Mouse (Mus musculus) heart, adult 8-10 months (tissue): ENCODE measurements around the gene Prps1. TPM values are rescaled to one million over a fixed set of nuclear protein-coding genes. Genes with fewer than 3 reads are reported as not detected.
"Not testable (repeated sequence)": the region's sequence is repeated elsewhere in the genome, so short reads cannot be mapped to it uniquely, and the experiment has no call there.

Experiments used
- DNase-seq: peaks from one replicate; pipeline ENCODE4 v3.0.0; 2022; ENCODE audit warnings: low spot score
- total RNA-seq, 4 experiments: library from RNA; stranded (reverse); gene quantifications; 2 replicates each; pipeline ENCODE4 v1.2.4; 2022

Prps1 gene
- total RNA-seq, 4 experiments from 2014 or later = 24.4 to 32.6 (median 30.2) TPM

- no peak for DNase-seq
Measured at GRCm38 (mm10) chrX:140501401-140502301, 45.2 kb downstream of the Prps1 start.

GRCm38 (mm10) chrX:140503905-140504304 is 47.5 kb downstream of the Prps1 start:
- DNase-seq = peak; percentile 71

DNA sequence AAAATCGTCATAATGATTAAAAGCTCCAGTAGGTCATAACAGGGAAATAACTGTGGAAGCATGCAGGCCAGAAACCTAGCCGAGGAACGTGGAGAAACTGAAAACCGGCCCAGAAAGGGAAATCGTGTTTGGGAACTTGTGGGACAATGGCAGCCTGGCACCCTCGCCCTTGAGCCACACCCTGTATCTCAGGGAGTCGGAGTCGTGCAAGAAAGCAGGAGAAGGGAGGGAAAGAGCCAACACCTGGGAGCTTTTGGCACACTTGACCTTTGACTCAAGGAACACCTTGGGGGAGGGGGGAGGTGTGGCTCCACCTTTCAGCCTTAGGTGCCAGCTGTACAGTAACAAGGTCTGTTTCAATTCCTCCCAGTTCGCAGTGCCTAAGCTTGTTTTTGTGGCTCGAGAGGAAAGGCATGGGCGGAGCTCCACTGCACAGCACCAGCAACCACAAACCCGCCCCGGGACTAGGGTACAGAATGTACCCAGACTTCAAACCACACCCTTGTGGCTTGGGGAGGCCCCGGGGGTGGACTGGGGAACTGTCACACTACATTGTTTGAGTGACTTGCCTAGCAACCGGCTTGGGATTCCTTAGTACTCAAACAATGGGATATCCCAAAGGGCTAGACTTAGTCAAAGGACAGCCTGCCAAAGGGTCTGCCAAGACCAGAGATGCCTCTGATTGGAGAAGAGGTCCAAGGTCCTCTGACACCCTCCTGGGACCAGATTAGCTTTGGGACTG is 49.3 kb downstream of the Prps1 start:
- DNase-seq = peak; percentile 90

DNA sequence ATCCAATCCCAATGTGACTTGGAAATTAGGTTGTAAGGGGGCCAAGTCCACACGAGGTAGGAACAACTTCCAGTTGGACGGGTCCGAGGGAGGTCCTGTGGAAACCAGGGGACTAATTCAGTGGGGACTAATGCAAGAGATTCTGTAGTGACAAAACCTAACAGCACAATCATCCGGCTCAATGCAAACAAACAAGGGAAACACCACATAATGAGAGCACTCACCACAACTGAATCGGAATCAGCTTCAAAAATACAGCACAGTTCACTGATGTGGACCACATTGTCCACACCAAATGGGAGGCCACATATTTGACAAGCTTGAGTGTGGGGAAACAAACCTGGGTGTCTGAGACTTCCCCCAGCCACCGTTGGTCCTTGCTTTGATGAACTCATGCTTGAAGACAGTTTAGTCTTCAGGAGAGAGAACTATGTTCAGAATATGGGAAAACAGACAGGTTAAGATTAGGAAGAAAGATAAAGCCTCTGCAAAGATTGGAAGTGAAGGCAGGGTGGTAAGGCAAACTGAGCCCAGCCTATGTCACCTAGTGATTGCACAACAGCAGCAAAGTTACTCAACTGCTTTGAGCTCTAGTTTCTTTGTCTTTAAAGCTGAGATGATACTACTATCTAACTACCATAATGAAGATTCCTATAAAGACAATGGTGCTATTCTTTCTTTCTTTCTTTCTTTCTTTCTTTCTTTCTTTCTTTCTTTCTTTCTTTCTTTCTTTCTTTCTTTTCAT is 50.2 kb downstream of the Prps1 start:
- no peak for DNase-seq

GRCm38 (mm10) chrX:140507377-140507776 is 51.0 kb downstream of the Prps1 start:
- DNase-seq = no peak

DNA sequence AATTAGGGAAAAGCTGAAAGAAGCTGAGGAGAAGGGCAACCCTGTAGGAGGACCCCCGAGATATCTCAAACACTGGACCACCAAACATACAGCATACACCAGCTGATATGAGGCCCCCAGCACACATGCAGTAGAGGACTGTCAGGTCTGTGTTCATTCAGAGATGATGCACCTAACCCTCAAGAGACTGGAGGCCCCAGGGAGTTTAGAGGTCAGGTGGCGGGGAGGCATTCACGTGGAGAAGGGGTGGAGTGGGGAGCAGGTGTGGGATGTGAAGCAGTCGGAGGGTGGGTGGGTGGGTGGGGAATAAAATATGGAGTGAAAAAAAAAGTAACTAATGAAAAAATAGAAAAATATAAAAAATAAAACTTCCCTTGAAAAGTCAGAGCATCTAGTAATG is 52.4 kb downstream of the Prps1 start:
- DNase-seq = not testable (repeated sequence)

DNA sequence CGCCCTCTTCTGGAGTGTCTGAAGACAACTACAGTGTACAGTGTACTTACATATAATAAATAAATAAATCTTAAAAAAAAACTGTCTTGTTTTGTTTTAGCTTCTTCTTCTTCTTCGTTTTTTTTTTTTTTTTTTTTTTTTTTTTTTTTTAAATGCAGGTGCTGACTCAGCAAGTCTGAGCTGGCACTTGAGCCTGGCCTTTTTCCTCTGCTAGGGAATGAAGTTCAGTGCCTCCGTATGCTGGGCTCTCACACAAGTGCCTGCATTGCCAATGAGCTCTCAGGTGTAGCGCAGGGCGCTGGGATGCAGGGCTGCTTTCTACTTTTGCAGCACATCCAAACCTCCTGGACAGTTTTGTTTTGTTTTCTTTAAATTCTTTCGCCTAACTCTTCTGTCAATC is 53.4 kb downstream of the Prps1 start:
- DNase-seq = no peak

DNA sequence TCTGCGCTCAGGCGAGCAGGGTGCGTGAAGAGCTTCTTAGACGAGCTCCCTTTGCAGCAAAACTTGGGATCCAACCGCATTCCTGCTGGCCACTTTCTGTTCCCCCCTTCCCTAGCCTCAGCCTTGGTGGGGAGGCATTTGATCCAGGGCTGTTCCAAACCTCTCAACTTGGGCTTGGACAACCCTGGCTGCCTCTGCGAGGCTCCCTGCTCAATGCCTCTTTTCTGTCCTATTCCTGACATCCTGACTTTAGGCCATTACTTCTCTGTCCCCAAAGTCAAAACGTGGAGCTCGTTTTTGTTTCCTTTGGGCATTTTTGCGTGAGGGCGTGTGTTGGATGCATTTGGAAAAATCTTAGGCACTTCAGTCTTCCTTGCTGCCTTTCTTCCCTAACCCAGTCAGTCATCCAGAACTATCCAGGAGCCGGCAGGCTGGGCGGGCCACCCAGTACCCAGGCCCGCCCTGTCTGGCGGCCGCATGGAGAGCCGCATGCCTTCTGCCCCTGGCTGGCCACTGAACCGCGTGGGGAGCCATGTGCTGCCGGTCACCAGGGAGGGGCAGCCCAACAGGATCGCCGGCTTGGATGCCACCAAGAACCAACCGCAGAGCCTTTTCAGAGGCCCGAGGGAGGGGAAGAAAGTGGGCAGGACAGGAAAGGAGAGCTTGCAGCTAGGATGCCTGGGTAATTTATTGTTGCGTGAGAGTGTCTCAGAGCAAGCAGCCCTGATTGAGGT is 54.5 kb downstream of the Prps1 start:
- DNase-seq = peak; percentile 73

DNA sequence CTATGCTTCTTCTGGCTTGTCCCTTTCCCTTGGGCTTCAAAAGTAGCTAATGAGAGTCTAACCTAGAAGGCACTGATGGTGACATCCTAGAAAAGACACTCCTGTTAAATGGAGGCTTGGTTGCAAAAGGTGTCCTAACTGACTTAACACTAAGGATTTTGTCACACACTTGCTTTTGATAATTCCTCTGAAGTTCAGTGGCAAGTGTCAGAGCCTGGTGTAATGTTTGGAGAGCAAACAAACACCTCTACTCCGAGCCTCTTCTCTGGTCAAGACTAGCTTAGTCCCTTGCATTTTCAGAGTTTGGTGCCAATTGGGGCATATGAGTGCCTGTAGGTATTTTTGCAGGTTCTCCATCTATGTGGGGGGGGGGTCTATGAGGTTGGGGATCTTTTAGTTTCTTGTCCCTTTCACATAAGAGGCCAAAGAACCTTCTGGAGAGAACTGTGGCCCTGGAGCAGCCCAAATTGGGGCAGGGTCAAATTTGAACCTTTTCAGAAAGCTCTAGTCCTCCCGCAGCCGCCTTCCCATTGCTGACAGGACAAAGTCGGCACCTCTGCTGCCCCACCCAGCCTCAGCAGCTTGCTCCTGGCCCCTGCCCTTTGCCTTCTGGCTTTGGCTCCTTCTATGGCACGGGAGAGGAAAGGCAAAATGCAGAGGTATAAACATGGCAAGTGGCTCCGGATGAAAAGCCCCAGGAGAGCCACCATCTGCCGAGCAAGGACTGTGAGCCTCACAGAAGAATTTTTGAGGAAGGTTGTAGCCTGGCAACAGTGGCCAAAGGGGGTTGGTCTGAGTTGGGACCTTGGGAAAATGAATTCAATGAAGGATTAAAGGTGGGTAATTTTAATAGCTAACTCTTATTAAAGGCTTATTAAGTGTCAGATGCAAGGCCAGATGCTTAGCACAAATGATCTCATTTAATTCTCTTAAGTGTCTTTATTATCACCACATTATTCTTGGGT is 55.6 kb downstream of the Prps1 start:
- no peak for DNase-seq

DNA sequence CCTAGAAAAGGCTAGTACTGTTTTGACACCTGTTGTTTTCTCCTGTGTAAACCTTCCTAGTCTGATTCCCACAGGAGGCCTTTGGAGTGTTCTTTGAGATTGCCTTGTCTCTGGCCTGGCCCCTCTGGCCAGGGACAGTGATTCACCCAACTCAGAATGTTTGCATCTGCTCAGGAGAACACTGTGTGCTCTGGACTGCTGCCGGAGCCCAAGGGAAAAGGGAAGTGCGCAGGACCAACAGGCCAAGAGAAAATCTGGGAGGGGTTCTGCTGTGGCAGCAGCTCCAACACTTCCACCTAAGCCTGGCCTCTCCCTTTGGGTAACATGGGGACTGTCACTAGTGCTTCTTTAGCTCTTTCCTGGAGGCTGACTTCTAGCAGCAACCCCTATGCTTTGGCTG is 57.0 kb downstream of the Prps1 start:
- DNase-seq = peak; percentile 77

GRCm38 (mm10) chrX:140518351-140518750 is 61.9 kb downstream of the Prps1 start:
- DNase-seq = no peak

DNA sequence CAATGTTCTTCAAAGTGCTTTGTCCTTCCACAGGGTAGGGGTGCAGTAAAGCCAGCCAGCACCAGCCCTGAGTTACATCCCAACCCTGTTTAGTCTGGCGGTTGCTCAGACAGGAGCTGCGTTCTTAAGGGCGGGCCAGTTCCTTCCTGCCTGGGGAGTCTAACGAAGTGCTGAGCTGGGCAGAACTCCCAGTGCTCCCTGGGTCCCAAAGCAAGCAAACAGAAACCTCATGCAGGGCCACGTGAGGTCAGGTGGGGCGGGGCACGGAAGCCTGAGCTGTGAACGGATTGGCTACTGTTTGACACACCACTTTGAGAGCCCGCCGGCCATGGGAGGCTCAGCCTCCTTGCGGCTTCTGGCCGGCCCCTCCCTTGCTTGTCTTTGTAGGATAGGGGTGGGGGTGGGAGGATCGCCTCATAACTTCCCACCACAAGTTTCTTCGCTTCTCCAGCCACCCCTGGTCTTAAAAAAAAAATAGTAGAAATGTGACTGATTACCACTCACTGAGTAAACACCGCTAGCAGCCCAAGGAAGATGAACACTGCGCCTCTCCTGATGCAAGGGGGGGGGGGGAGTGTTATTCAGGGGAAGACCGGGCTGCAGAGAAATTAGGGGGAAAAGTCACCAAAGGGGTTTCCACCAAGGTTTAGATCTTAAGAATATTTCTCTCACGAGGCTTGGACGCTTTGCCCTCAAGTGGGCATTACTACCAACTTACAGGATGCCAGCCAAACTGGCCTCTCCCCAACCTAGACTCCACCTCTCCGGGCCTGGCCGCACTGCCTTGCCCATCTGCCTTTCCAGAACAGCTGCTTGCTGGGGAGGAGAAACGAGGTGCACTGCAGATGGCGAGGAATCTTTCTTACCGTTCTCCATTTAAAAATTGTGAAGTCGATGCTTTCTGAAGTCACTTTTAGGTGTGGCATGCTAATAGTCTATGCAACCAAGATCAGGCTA is 64.0 kb downstream of the Prps1 start:
- peak; percentile 95 for DNase-seq

DNA sequence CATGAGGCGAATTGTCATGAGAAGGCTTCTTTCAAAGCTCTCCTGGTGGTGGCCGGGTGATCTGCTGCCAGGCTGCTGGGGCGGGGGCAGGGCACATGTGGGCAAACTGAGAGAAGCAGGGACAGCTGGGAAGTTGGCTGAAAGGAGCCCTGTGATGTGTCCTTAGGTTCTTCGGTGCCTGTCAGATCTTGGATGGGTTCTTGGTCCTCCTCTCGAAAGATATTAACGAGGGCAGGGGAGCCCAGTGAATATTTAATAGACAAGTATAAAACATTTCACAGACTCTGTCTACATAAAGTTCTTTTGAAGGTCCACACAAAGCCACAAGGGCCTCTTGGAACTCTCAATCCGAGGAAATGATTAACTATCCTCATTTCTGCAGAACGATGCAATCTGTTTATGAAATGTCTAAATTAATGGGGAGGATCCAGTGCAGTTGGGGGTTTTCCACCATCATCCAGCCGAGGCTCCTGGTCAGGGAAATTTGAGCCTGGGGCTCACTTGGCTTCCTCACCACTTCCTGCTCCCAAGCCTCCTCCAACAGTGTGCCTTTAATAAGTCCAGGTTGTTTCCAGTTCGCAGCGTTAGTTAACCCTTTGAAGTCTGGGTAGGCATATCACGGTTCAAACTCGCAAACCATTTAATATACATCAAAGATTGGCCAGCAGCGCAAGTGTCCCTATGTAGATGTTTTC is 65.8 kb downstream of the Prps1 start:
- DNase-seq = no peak

- no peak for DNase-seq
Measured at GRCm38 (mm10) chrX:140524231-140524630, 67.8 kb downstream of the Prps1 start.
